Comparison of ENCODE assay signal across 10 mouse cellular contexts in the genomic region with DNA sequence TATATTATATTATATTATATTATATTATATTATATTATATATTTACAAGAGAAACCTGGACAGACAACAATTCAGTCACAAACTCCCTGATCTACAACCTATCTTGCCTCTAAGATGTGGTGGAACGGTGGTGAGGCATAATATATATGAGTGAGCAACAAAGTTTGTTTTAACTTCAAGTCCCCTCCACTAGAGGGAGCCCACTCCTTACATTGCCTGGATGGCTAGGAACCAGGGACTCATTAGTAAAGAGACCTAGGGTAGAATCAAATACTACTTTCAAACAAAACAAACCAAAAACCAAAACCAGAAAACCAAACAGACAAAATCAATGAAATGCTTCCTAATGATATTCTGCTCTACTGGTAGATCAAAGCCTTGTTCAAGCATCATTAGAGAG.
A peak's percentile ranks its signal among the peaks of the same experiment; 100 is the strongest.
DNase-seq lines count a peak whose midpoint lies in the region; ATAC-seq and TF ChIP-seq lines count a peak whose summit lies in the region.
"Had no signal": no experiment of that assay in that cellular context is flagged by ENCODE, and none has a peak within 500 bp of the region (broad histone marks: within the 10 kb centered on the region; RNA-seq: fewer than 3 reads in every experiment).

No protein-coding gene starts in this region.

- 73% methylated on average over 1 of the region's 1 CpGs for WGBS in forebrain, embryonic 14.5 days
- WGBS in forebrain, embryonic 16.5 days, result 48% methylated on average over 1 of the region's 1 CpGs
- WGBS in liver, embryonic 14.5 days (ENCODE audit: insufficient replicate concordance), result 41% methylated on average over 1 of the region's 1 CpGs

- no peak overlapping the region for H3K27ac ChIP-seq in forebrain, embryonic 14.5 days (ENCODE audit: low read depth, low read length)
- H3K27ac ChIP-seq in forebrain, embryonic 16.5 days (ENCODE audit: low read length), result no peak overlapping the region
- H3K27ac ChIP-seq in liver, embryonic 14.5 days, result no peak overlapping the region
- no peak overlapping the region for H3K27ac ChIP-seq in layer of hippocampus, adult 2 months
- H3K27ac ChIP-seq: macrophage had no signal

- peak; percentile 11 for DNase-seq in forebrain, embryonic 14.5 days (ENCODE audit: low spot score)
- no peak for DNase-seq in liver, embryonic 14.5 days (ENCODE audit: low read depth in 3 of 3, low spot score in 3 of 3)
- no peak for DNase-seq in liver
- DNase-seq in MEL-GATA-1-ER (ENCODE audit: extremely low read depth, low read depth), result peak; percentile 38
- peak; percentile 37 to 62 for DNase-seq in layer of hippocampus, adult 2 months (ENCODE audit: low spot score in 2 of 2)
- no peak for DNase-seq in natural killer cell, adult 2 months (ENCODE audit: low spot score in 2 of 2)
- DNase-seq in T-cell, adult 2 months (ENCODE audit: low spot score), result no peak
- DNase-seq: right cerebral cortex, postnatal 25 days had no signal

- ATAC-seq in forebrain, embryonic 14.5 days, result no peak
- ATAC-seq in forebrain, embryonic 16.5 days, result no peak
- no peak for ATAC-seq in liver, embryonic 14.5 days (ENCODE audit: insufficient read depth)

- no peaks in the 10 kb centered on the region for H3K4me1 ChIP-seq in forebrain, embryonic 14.5 days (ENCODE audit: control insufficient read depth, insufficient read depth, low read length)
- H3K4me1 ChIP-seq in forebrain, embryonic 16.5 days (replicated peaks; ENCODE audit: control insufficient read depth, insufficient read depth, low read length), result no peaks in the 10 kb centered on the region
- no peaks in the 10 kb centered on the region for H3K4me1 ChIP-seq in liver, embryonic 14.5 days (replicated peaks; ENCODE audit: control insufficient read depth in 2 of 2, insufficient read depth in 2 of 2, low read length in 1 of 2)

- peak; percentile 13; the same call in 1 of the 2 replicates for TF ChIP-seq CTCF in liver, embryonic 14.5 days (IDR thresholded peaks at IDR 0.05; ENCODE audit: low read depth)
- peak; percentile 79 for TF ChIP-seq CTCF in layer of hippocampus, adult 2 months (conservative IDR thresholded peaks at IDR 0.05)

- H3K4me3 ChIP-seq in forebrain, embryonic 14.5 days (ENCODE audit: low read depth, low read length), result no peak overlapping the region
- H3K4me3 ChIP-seq in forebrain, embryonic 16.5 days (replicated peaks; ENCODE audit: low read length), result no peak overlapping the region
- H3K4me3 ChIP-seq in liver, embryonic 14.5 days (ENCODE audit: insufficient read depth in 1 of 2, low read depth in 2 of 2, low read length in 2 of 2), result no peak overlapping the region
- H3K4me3 ChIP-seq in layer of hippocampus, adult 2 months, result no peak overlapping the region

- H3K9ac ChIP-seq in forebrain, embryonic 14.5 days (ENCODE audit: low read length), result no peak overlapping the region
- no peak overlapping the region for H3K9ac ChIP-seq in forebrain, embryonic 16.5 days (replicated peaks; ENCODE audit: low read depth, low read length)
- no peak overlapping the region for H3K9ac ChIP-seq in liver, embryonic 14.5 days (replicated peaks)

- H3K27me3 ChIP-seq in forebrain, embryonic 14.5 days (replicated peaks; ENCODE audit: control insufficient read depth, insufficient read depth, low read length), result no peaks in the 10 kb centered on the region
- H3K27me3 ChIP-seq in forebrain, embryonic 16.5 days (replicated peaks; ENCODE audit: control insufficient read depth, insufficient read depth, low read length), result no peaks in the 10 kb centered on the region
- no peaks in the 10 kb centered on the region for H3K27me3 ChIP-seq in liver, embryonic 14.5 days (ENCODE audit: control insufficient read depth, insufficient read depth, low read length)

- no peak for TF ChIP-seq EP300 in liver, embryonic 14.5 days (IDR thresholded peaks at IDR 0.05; ENCODE audit: low read depth)

- no peak overlapping the region for H3K4me2 ChIP-seq in forebrain, embryonic 14.5 days (ENCODE audit: low read length)
- H3K4me2 ChIP-seq in forebrain, embryonic 16.5 days (ENCODE audit: low read length), result no peak overlapping the region
- no peak overlapping the region for H3K4me2 ChIP-seq in liver, embryonic 14.5 days (ENCODE audit: low read depth)

- H3K36me3 ChIP-seq in forebrain, embryonic 14.5 days (ENCODE audit: control insufficient read depth, insufficient read depth, low read length), result no peaks in the 10 kb centered on the region
- H3K36me3 ChIP-seq in forebrain, embryonic 16.5 days (ENCODE audit: control insufficient read depth, insufficient read depth), result no peaks in the 10 kb centered on the region
- no peaks in the 10 kb centered on the region for H3K36me3 ChIP-seq in liver, embryonic 14.5 days (replicated peaks; ENCODE audit: control insufficient read depth, insufficient read depth, low read depth)

- H3K9me3 ChIP-seq in forebrain, embryonic 14.5 days (replicated peaks; ENCODE audit: control insufficient read depth, low read length), result no peaks in the 10 kb centered on the region
- no peaks in the 10 kb centered on the region for H3K9me3 ChIP-seq in forebrain, embryonic 16.5 days (ENCODE audit: control insufficient read depth, low read length)
- H3K9me3 ChIP-seq in liver, embryonic 14.5 days (ENCODE audit: control insufficient read depth, low read length), result no peaks in the 10 kb centered on the region

Comparison
In these comparisons a context has a peak if more than half of its experiments do, and no peak if none do; other contexts are left out.
1. DNase-seq: peak in forebrain, embryonic 14.5 days (single experiment), MEL-GATA-1-ER (single experiment) and layer of hippocampus, adult 2 months (2 of 2); none in liver, embryonic 14.5 days (0 of 3), liver (single experiment), natural killer cell, adult 2 months (0 of 2) and T-cell, adult 2 months (single experiment).